7 mouse cellular contexts compared by ENCODE assay signal in the genomic region with DNA sequence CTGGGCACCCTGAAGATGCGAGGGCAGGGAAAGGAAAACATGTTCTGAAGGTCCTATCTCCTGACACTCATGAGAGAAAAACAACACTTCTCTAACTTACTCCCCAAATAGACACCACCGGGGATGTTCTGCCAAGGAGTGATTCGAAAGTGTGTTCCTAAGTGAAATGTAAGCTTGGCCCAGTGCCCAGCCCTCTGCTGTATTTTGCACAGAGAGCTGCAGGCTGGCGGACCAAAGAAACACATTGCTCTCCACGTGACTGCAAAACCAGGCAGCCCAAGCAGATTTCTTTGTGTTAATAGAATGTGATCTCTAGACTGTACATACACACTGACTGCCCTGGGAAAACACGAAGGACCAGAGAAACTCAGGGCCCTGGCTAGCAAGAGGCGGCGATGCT. TPM values are rescaled to one million over a fixed set of nuclear protein-coding genes. Genes with fewer than 3 reads are reported as not detected.
DNase-seq lines count a peak whose midpoint lies in the region; ATAC-seq and TF ChIP-seq lines count a peak whose summit lies in the region.

No protein-coding gene starts in this region.

- no peaks in the 10 kb centered on the region for H3K9me3 ChIP-seq in forebrain, embryonic 13.5 days (replicated peaks)
- H3K9me3 ChIP-seq in heart, embryonic 15.5 days (replicated peaks), result no peaks in the 10 kb centered on the region
- no peaks in the 10 kb centered on the region for H3K9me3 ChIP-seq in midbrain, embryonic 16.5 days (replicated peaks; ENCODE audit: control insufficient read depth, low read length, poor library complexity, severe bottlenecking)

- H3K4me2 ChIP-seq in forebrain, embryonic 13.5 days, result peak overlapping the region; percentile 54
- peak overlapping the region; percentile 51 for H3K4me2 ChIP-seq in heart, embryonic 15.5 days
- H3K4me2 ChIP-seq in midbrain, embryonic 16.5 days (ENCODE audit: low read length), result peak overlapping the region; percentile 26

- H3K27ac ChIP-seq in forebrain, embryonic 13.5 days, result peak overlapping the region; percentile 80
- H3K27ac ChIP-seq in heart, embryonic 15.5 days, result peak overlapping the region; percentile 92
- H3K27ac ChIP-seq in midbrain, embryonic 16.5 days (ENCODE audit: low read length), result peak overlapping the region; percentile 76
- peak overlapping the region; percentile 34; the same call in 1 of the 2 replicates for H3K27ac ChIP-seq in testis, adult 2 months (ENCODE audit: control insufficient read depth, insufficient read depth, low read depth, low read length)

- H3K9ac ChIP-seq in forebrain, embryonic 13.5 days, result peak overlapping the region; percentile 26
- H3K9ac ChIP-seq in heart, embryonic 15.5 days, result no peak overlapping the region
- H3K9ac ChIP-seq in midbrain, embryonic 16.5 days (ENCODE audit: low read depth, low read length), result no peak overlapping the region

- H3K4me3 ChIP-seq in forebrain, embryonic 13.5 days, result no peak overlapping the region
- peak overlapping the region; percentile 2; the same call in 1 of the 2 replicates for H3K4me3 ChIP-seq in heart, embryonic 15.5 days
- no peak overlapping the region for H3K4me3 ChIP-seq in midbrain, embryonic 16.5 days (ENCODE audit: low read depth, low read length)
- no peak overlapping the region for H3K4me3 ChIP-seq in testis, adult 2 months (ENCODE audit: control insufficient read depth, low read depth, low read length)

- H3K27me3 ChIP-seq in forebrain, embryonic 13.5 days, result 0 out of 2 replicates have a peak, but pooled peaks cover 18% of the 10 kb centered on the region
- no peaks in the 10 kb centered on the region for H3K27me3 ChIP-seq in heart, embryonic 15.5 days
- no peaks in the 10 kb centered on the region for H3K27me3 ChIP-seq in midbrain, embryonic 16.5 days (ENCODE audit: control insufficient read depth, insufficient read depth, low read depth, low read length)
- H3K27me3 ChIP-seq in testis, adult 2 months (ENCODE audit: control insufficient read depth, insufficient read depth, low read length), result no peaks in the 10 kb centered on the region

- TF ChIP-seq CTCF in testis, adult 2 months (IDR thresholded peaks at IDR 0.05; ENCODE audit: control insufficient read depth, insufficient read depth, insufficient replicate concordance, low read depth, low read length), result no peak

- TF ChIP-seq POLR2A in testis, adult 2 months (IDR thresholded peaks at IDR 0.05; ENCODE audit: control insufficient read depth, low read depth, low read length), result no peak

- 4% methylated on average over 8 of the region's 8 CpGs for WGBS in forebrain, embryonic 13.5 days
- 7% methylated on average over 8 of the region's 8 CpGs for WGBS in heart, embryonic 15.5 days
- WGBS in midbrain, embryonic 16.5 days, result 17% methylated on average over 8 of the region's 8 CpGs

- ATAC-seq in forebrain, embryonic 13.5 days, result peak; percentile 94
- peak; percentile 82 for ATAC-seq in heart, embryonic 15.5 days (replicated peaks; ENCODE audit: insufficient number of reproducible peaks, insufficient read depth, low FRiP score, low read depth)
- ATAC-seq in midbrain, embryonic 16.5 days, result peak; percentile 77

- peaks cover 36% of the 10 kb centered on the region for H3K4me1 ChIP-seq in forebrain, embryonic 13.5 days
- peaks cover 50% of the 10 kb centered on the region for H3K4me1 ChIP-seq in heart, embryonic 15.5 days (replicated peaks)
- peaks cover 33% of the 10 kb centered on the region for H3K4me1 ChIP-seq in midbrain, embryonic 16.5 days (ENCODE audit: control insufficient read depth, insufficient read depth, low read length)
- H3K4me1 ChIP-seq in testis, adult 2 months (ENCODE audit: control insufficient read depth, insufficient read depth, low read length), result peaks cover 20% of the 10 kb centered on the region

- peak; percentile 71 to 75 for DNase-seq in cerebellum, adult 18-20 months
- peak; percentile 96 for DNase-seq in kidney, postnatal 10 days
- DNase-seq in liver, result peak; percentile 71

- no peaks in the 10 kb centered on the region for H3K36me3 ChIP-seq in forebrain, embryonic 13.5 days (ENCODE audit: poor library complexity, severe bottlenecking)
- H3K36me3 ChIP-seq in heart, embryonic 15.5 days, result no peaks in the 10 kb centered on the region
- no peaks in the 10 kb centered on the region for H3K36me3 ChIP-seq in midbrain, embryonic 16.5 days (ENCODE audit: control insufficient read depth, insufficient read depth, low read length)
- no peaks in the 10 kb centered on the region for H3K36me3 ChIP-seq in testis, adult 2 months (ENCODE audit: control insufficient read depth, insufficient read depth, low read length)

RNA-seq across cellular contexts. Expression of gene Hlf, which starts 21.1 kb away (rescaled TPM):
- 2.0 and 2.7 TPM in 2 replicates for polyA plus RNA-seq in forebrain, embryonic 13.5 days (2015; fragmentation: Nextera tagmentation; extraction: Ambion mirVana)
- polyA plus RNA-seq in heart, embryonic 15.5 days (2015; fragmentation: Nextera tagmentation; extraction: Ambion mirVana), result 4.7 and 4.9 TPM in 2 replicates
- polyA plus RNA-seq in midbrain, embryonic 16.5 days (2015; fragmentation: Nextera tagmentation; extraction: Ambion mirVana), result 6.6 and 6.9 TPM in 2 replicates
- polyA plus RNA-seq in testis, adult 2 months (2012; rRNA removed), result 0.69 and 2.3 TPM in 2 replicates

Comparison
In these comparisons a context has a peak if more than half of its experiments do, and no peak if none do; other contexts are left out.
1. H3K27ac ChIP-seq: peak in every context shown above with its lines; median percentile 92 in heart, embryonic 15.5 days; 80 in forebrain, embryonic 13.5 days; 76 in midbrain, embryonic 16.5 days; 34 in testis, adult 2 months.